Mouse (Mus musculus): ENCODE measurements around the gene Elk4. TPM values are rescaled to one million over a fixed set of nuclear protein-coding genes. Genes with fewer than 3 reads are reported as not detected.

Gene Elk4
- polyA plus RNA-seq, 1 experiment from 2014 or later, result 8.0 TPM

DNA sequence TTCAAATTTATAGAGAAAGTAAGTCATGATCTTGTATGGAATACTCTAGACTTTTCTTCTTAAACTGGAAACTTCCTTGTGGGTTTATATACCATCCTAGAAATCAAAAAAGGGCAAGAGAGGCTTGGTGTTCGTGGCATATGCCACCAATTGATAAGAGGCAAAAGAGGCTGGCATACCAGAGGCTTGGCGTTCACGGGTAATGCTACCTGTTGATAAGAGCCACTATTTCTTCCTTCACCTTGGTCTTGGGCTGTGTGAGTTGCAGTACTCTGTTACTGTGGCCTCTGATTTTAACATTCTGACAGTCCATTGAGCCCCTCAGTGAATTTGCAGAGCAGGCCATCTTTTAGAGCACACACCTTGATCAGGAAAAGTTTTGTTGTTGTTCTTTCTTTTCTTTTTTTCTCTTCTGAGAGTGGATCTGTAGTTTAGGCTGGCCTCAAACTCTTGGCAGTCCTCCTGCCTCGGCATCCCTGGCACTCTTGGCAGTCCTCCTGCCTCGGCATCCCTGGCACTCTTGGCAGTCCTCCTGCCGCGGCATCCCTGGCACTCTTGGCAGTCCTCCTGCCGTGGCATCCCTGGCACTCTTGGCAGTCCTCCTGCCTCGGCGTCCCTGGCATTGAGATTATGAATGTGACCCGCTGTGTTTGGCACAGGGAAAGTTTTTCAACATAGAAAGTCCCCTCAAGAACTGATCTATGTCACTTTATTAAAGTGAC is 19.7 kb downstream of the Elk4 start:
- no peak overlapping the region for H3K4me3 ChIP-seq (replicated peaks)
- H3K4me1 ChIP-seq, result no peaks in the 10 kb centered on the region
- no peak overlapping the region for H3K27ac ChIP-seq (replicated peaks)
- no peak for ATAC-seq (ENCODE audit: low FRiP score)
- no peaks in the 10 kb centered on the region for H3K9me3 ChIP-seq (replicated peaks)
- no peaks in the 10 kb centered on the region for H3K27me3 ChIP-seq (replicated peaks)
- H3K4me2 ChIP-seq, result no peak overlapping the region
- 83% methylated on average over 11 of the region's 11 CpGs for WGBS
- H3K36me3 ChIP-seq, result peaks cover 54% of the 10 kb centered on the region
- no peak overlapping the region for H3K9ac ChIP-seq (replicated peaks)

GRCm38 (mm10) chr1:132027978-132028377 is 20.6 kb downstream of the Elk4 start:
- 98% methylated on average over 5 of the region's 5 CpGs for WGBS
- H3K27me3 ChIP-seq (replicated peaks), result no peaks in the 10 kb centered on the region
- H3K9ac ChIP-seq (replicated peaks), result no peak overlapping the region
- no peak overlapping the region for H3K27ac ChIP-seq (replicated peaks)
- ATAC-seq (ENCODE audit: low FRiP score), result no peak
- H3K4me3 ChIP-seq (replicated peaks), result no peak overlapping the region
- H3K9me3 ChIP-seq (replicated peaks), result no peaks in the 10 kb centered on the region
- no peaks in the 10 kb centered on the region for H3K4me1 ChIP-seq
- H3K36me3 ChIP-seq, result peaks cover 51% of the 10 kb centered on the region
- H3K4me2 ChIP-seq, result no peak overlapping the region

DNA sequence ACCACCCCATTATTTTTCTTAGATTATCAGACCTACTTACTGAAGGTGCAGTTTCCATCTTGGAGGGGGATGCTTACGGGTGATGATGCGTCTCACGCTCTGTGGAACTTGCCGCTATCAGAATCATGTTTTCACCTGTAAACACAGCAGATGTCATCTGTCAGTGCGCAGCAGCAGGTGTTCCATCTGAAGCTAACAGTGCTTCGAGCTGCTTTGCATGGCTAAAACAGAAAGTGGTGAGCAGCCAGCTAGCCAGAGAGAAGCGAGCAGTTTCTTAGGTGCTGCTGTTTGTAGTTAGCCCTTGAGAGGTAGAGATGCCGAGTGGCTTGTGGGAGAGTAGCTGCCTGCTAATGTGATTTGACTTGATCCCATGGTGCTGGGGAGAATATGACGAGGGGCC is 21.0 kb downstream of the Elk4 start:
- no peak overlapping the region for H3K4me2 ChIP-seq
- WGBS, result 92% methylated on average over 9 of the region's 9 CpGs
- H3K36me3 ChIP-seq, result peaks cover 48% of the 10 kb centered on the region
- ATAC-seq (ENCODE audit: low FRiP score), result no peak
- H3K27ac ChIP-seq (replicated peaks), result no peak overlapping the region
- no peak overlapping the region for H3K4me3 ChIP-seq (replicated peaks)
- H3K27me3 ChIP-seq (replicated peaks), result no peaks in the 10 kb centered on the region
- no peaks in the 10 kb centered on the region for H3K9me3 ChIP-seq (replicated peaks)
- no peaks in the 10 kb centered on the region for H3K4me1 ChIP-seq
- no peak overlapping the region for H3K9ac ChIP-seq (replicated peaks)

DNA sequence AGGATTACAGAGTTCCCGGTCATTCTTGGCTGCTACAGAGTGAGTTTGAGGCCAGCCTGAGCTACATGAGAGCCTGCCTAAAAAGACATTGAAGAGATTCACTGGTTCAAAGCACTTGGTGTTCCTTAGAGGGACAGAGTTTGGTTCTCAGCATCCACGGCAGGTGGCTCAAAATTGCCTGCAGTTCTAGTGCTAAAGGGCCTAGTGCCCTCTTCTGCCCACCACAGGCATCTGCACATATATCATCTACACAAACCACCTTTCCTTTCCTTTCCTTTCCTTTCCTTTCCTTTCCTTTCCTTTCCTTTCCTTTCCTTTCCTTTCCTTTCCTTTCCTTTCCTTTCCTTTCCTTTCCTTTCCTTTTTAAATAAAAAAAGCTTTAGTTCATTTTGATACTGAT is 23.2 kb downstream of the Elk4 start:
- WGBS, result 57% methylated on average over 2 of the region's 2 CpGs
- ATAC-seq (ENCODE audit: low FRiP score), result no peak
- Histone ChIP-seq H3K27me3 (replicated peaks) (no peaks in the 10 kb centered on the region), H3K4me1 (no peaks in the 10 kb centered on the region), H3K9me3 (replicated peaks) (no peaks in the 10 kb centered on the region), H3K27ac (replicated peaks) (no peak overlapping the region), H3K4me2 (no peak overlapping the region), H3K4me3 (replicated peaks) (no peak overlapping the region), H3K9ac (replicated peaks) (no peak overlapping the region), H3K36me3 (peaks cover 41% of the 10 kb centered on the region)

DNA sequence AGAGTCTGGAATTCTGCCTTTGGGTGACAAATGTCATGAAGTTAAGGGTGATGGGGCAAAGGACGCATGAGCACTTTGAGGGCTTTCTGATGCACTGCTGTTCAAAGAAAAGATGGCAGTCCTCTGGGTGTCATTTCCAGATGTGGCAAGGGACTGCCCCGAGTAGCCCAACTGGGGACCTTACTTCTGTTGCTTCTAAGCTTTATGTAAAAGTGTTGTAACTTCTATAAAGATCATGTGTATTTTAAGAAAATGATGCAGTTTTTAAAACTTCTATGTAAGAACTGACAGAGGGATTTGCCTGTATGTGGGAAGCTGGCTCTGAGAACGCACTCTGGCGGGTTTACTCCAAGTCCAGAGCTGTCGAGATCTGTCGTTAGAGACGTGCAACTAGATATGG is 24.8 kb downstream of the Elk4 start:
- no peak overlapping the region for H3K9ac ChIP-seq (replicated peaks)
- ATAC-seq (ENCODE audit: low FRiP score), result no peak
- no peaks in the 10 kb centered on the region for H3K9me3 ChIP-seq (replicated peaks)
- no peaks in the 10 kb centered on the region for H3K4me1 ChIP-seq
- H3K27ac ChIP-seq (replicated peaks), result no peak overlapping the region
- peaks cover 36% of the 10 kb centered on the region for H3K36me3 ChIP-seq
- H3K4me2 ChIP-seq, result no peak overlapping the region
- no peaks in the 10 kb centered on the region for H3K27me3 ChIP-seq (replicated peaks)
- 93% methylated on average over 7 of the region's 7 CpGs for WGBS
- no peak overlapping the region for H3K4me3 ChIP-seq (replicated peaks)

- Histone ChIP-seq H3K4me2 (no peak overlapping the region), H3K27me3 (replicated peaks) (no peaks in the 10 kb centered on the region), H3K4me1 (peaks cover 8% of the 10 kb centered on the region), H3K9ac (replicated peaks) (no peak overlapping the region), H3K36me3 (peaks cover 12% of the 10 kb centered on the region), H3K27ac (replicated peaks) (no peak overlapping the region), H3K4me3 (replicated peaks) (no peak overlapping the region), H3K9me3 (replicated peaks) (no peaks in the 10 kb centered on the region)
- 79% methylated on average over 3 of the region's 3 CpGs for WGBS
- no peak for ATAC-seq (ENCODE audit: low FRiP score)
Measured at GRCm38 (mm10) chr1:132037746-132038145, 30.3 kb downstream of the Elk4 start.

GRCm38 (mm10) chr1:132038753-132039152 is 31.3 kb downstream of the Elk4 start:
- H3K36me3 ChIP-seq, result peaks cover 7% of the 10 kb centered on the region; the same call in 1 of the 2 replicates
- H3K9ac ChIP-seq (replicated peaks), result no peak overlapping the region
- H3K27me3 ChIP-seq (replicated peaks), result no peaks in the 10 kb centered on the region
- H3K9me3 ChIP-seq (replicated peaks), result no peaks in the 10 kb centered on the region
- no peak overlapping the region for H3K4me3 ChIP-seq (replicated peaks)
- H3K4me2 ChIP-seq, result no peak overlapping the region
- H3K27ac ChIP-seq (replicated peaks), result no peak overlapping the region
- no peak for ATAC-seq (ENCODE audit: low FRiP score)
- peaks cover 8% of the 10 kb centered on the region for H3K4me1 ChIP-seq
- 79% methylated on average over 5 of the region's 5 CpGs for WGBS

DNA sequence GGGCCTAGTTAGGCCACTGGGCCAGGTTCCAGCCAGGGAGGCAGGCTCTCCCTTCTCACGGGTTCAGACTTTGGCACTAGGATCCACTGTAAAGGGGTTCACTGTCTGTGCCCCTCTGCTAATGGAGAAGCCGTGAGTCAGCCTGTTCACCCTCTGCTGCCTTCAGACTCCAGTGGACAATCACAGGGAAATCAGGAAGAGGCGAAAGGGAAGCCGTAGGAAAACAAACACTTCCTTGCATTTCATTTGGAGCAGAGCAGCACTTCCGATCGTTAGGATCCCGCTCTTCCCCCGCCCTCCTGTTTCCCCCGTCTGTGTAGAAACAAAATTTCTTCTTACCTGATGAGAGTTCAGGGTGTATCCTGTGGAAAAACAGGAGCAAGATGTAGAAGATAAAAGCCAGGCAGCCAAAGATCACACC is 32.8 kb downstream of the Elk4 start:
- no peaks in the 10 kb centered on the region for H3K36me3 ChIP-seq
- H3K4me3 ChIP-seq (replicated peaks), result no peak overlapping the region
- no peak overlapping the region for H3K4me2 ChIP-seq
- no peak overlapping the region for H3K9ac ChIP-seq (replicated peaks)
- 59% methylated on average over 9 of the region's 9 CpGs for WGBS
- ATAC-seq (ENCODE audit: low FRiP score), result no peak
- no peaks in the 10 kb centered on the region for H3K27me3 ChIP-seq (replicated peaks)
- no peaks in the 10 kb centered on the region for H3K9me3 ChIP-seq (replicated peaks)
- peak overlapping the region; percentile 37 for H3K27ac ChIP-seq (replicated peaks)
- peaks cover 8% of the 10 kb centered on the region for H3K4me1 ChIP-seq

GRCm38 (mm10) chr1:132043759-132044158 is 36.4 kb downstream of the Elk4 start:
- no peak for ATAC-seq (ENCODE audit: low FRiP score)
- 78% methylated on average over 4 of the region's 4 CpGs for WGBS
- Histone ChIP-seq H3K4me3 (replicated peaks) (no peak overlapping the region), H3K9me3 (replicated peaks) (no peaks in the 10 kb centered on the region), H3K4me1 (peaks cover 11% of the 10 kb centered on the region), H3K4me2 (no peak overlapping the region), H3K9ac (replicated peaks) (no peak overlapping the region), H3K27ac (replicated peaks) (no peak overlapping the region), H3K36me3 (no peaks in the 10 kb centered on the region), H3K27me3 (replicated peaks) (no peaks in the 10 kb centered on the region)

GRCm38 (mm10) chr1:132046143-132046735 is 38.8 kb downstream of the Elk4 start:
- ATAC-seq (ENCODE audit: low FRiP score), result peak; percentile 55; the same call in 1 of the 2 replicates
- no peaks in the 10 kb centered on the region for H3K27me3 ChIP-seq (replicated peaks)
- WGBS, result 24% methylated on average over 15 of the region's 15 CpGs

DNA sequence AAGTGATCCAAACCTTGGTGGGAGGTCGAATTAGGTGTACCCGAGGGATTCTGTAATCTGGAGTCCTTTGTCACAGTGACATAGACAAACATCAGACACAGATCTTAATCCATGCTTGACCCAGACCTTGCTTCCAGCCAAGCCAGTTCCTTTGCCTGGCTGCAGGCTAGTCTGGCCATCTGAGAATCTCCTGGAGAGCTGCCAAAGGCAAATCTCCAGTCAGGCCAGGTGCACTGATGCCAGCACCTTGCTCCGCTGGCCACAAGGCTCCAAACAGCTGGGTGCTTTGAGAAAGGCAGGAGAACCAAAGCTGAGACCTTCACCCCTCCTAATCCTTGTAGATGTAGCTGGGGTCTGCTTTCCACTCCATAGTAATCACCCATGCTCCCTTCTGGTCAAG is 44.3 kb downstream of the Elk4 start:
- Histone ChIP-seq H3K4me3 (replicated peaks) (no peak overlapping the region), H3K27me3 (replicated peaks) (no peaks in the 10 kb centered on the region), H3K9me3 (replicated peaks) (no peaks in the 10 kb centered on the region), H3K9ac (replicated peaks) (no peak overlapping the region), H3K27ac (replicated peaks) (no peak overlapping the region), H3K4me2 (no peak overlapping the region), H3K36me3 (no peaks in the 10 kb centered on the region), H3K4me1 (no peaks in the 10 kb centered on the region)
- no peak for ATAC-seq (ENCODE audit: low FRiP score)
- WGBS, result 90% methylated on average over 3 of the region's 3 CpGs

More at GRCm38 (mm10) chr1:132046143-132046735, 38.8 kb downstream of the Elk4 start:
- Histone ChIP-seq H3K27ac (replicated peaks) (no peak overlapping the region), H3K36me3 (no peaks in the 10 kb centered on the region), H3K9ac (replicated peaks) (no peak overlapping the region), H3K4me3 (replicated peaks) (no peak overlapping the region), H3K4me1 (peaks cover 4% of the 10 kb centered on the region; the same call in 1 of the 2 replicates), H3K9me3 (replicated peaks) (no peaks in the 10 kb centered on the region), H3K4me2 (no peak overlapping the region)

DNA sequence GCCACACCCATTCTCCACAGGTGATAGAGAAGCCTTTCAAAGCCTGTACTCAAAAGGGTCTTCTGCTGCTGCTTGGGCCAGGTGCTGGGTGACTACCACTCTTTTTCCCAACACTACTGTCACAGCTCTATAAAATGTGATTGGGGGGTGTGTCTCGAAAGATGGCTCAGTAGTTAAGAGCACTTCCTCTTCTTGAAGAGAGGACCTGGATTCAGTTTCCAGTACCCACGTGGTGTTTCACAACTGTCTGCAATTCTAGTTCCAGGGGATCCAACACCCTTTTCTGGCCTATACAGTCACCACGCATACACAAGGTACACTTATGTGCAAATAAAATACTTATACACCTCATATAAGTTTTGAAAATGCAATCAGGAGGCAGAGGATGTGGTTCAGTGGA is 47.0 kb downstream of the Elk4 start:
- WGBS, result 82% methylated on average over 3 of the region's 3 CpGs
- no peak for ATAC-seq (ENCODE audit: low FRiP score)
- Histone ChIP-seq H3K4me1 (no peaks in the 10 kb centered on the region), H3K27ac (replicated peaks) (no peak overlapping the region), H3K9me3 (replicated peaks) (no peaks in the 10 kb centered on the region), H3K4me2 (no peak overlapping the region), H3K4me3 (replicated peaks) (no peak overlapping the region), H3K36me3 (no peaks in the 10 kb centered on the region), H3K9ac (replicated peaks) (no peak overlapping the region), H3K27me3 (replicated peaks) (no peaks in the 10 kb centered on the region)
